Mouse (Mus musculus): ENCODE data around the gene Rnf8. TPM values are rescaled to one million over a fixed set of nuclear protein-coding genes. Genes with fewer than 3 reads are reported as not detected.

The Rnf8 gene
- polyA plus RNA-seq, 1 experiment from 2014 or later = 51.1 TPM

DNA sequence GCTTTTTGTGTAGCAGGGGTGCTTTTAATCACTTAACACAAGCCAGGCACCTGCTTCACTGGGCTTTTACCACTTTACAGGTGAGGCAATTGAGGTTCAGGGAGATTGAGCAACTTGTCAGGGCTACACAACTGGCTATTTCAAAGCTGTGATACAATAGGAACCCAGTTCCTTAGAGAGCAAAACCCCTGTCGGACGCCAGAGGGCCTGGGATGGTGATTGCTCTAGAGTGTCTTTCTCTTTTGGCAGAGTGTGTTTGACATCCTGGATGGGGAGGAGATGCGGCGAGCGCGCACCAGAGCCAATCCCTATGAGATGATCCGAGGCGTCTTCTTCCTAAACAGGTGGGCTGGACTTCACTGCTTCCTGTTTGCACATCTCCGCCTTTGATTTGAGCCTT is 67.1 kb downstream of the Rnf8 start:
- Histone ChIP-seq H3K4me1 (ENCODE audit: control insufficient read depth in 2 of 2, insufficient read depth in 2 of 2, low read length in 2 of 2) (peaks cover under 1 to 13% of the 10 kb centered on the region in 2 experiments; a peak in 3 of 4 replicates), H3K27ac (replicated peaks in 1 of 2; ENCODE audit: control insufficient read depth in 1 of 2, insufficient read depth in 1 of 2, low read depth in 2 of 2, low read length in 2 of 2) (no peak overlapping the region), H3K4me3 (ENCODE audit: control insufficient read depth in 1 of 2, insufficient read depth in 1 of 2, low read depth in 1 of 2, low read length in 2 of 2) (no peak overlapping the region), H3K27me3 (ENCODE audit: control insufficient read depth, insufficient read depth, low read length) (no peaks in the 10 kb centered on the region), H3K9me3 (ENCODE audit: control insufficient read depth, low read length) (no peaks in the 10 kb centered on the region), H3K9ac (ENCODE audit: low read length) (no peak overlapping the region), H3K4me2 (ENCODE audit: low read length) (no peak overlapping the region), H3K36me3 (ENCODE audit: control insufficient read depth, insufficient read depth, low read length) (peaks cover 92% of the 10 kb centered on the region)
- 93% methylated on average over 9 of the region's 9 CpGs for WGBS
- no peak for ATAC-seq (ENCODE audit: insufficient number of reproducible peaks, insufficient read depth, low FRiP score, low read depth)

DNA sequence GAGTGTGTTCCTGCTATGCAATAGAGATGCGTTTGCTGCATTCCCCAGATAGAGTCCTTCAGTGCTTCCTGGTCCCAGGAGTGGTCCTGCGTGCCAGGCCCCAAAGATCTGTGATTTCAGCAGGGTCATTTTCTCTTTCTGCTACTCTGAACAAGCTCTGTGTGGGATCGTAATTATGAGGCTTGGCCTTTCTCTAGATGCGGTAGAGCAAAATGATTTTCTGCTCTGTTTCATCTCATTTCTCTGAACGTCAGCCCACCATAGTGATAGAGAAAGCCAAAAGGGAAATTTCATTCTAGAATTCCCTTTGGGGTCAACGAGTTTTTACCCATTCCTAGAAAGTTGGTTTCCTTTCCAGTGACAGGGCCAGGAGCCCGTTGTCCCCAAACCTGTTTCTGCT is 67.7 kb downstream of the Rnf8 start:
- Histone ChIP-seq H3K27ac (replicated peaks in 1 of 2; ENCODE audit: control insufficient read depth in 1 of 2, insufficient read depth in 1 of 2, low read depth in 2 of 2, low read length in 2 of 2) (no peak overlapping the region), H3K27me3 (ENCODE audit: control insufficient read depth, insufficient read depth, low read length) (no peaks in the 10 kb centered on the region), H3K4me1 (ENCODE audit: control insufficient read depth in 2 of 2, insufficient read depth in 2 of 2, low read length in 2 of 2) (peaks cover 4 to 19% of the 10 kb centered on the region in 2 experiments; a peak in 3 of 4 replicates), H3K4me2 (ENCODE audit: low read length) (no peak overlapping the region), H3K9me3 (ENCODE audit: control insufficient read depth, low read length) (no peaks in the 10 kb centered on the region), H3K4me3 (ENCODE audit: control insufficient read depth in 1 of 2, insufficient read depth in 1 of 2, low read depth in 1 of 2, low read length in 2 of 2) (no peak overlapping the region), H3K9ac (ENCODE audit: low read length) (no peak overlapping the region), H3K36me3 (ENCODE audit: control insufficient read depth, insufficient read depth, low read length) (peaks cover 87% of the 10 kb centered on the region)
- no peak for ATAC-seq (ENCODE audit: insufficient number of reproducible peaks, insufficient read depth, low FRiP score, low read depth)
- WGBS = 86% methylated on average over 7 of the region's 7 CpGs

GRCm38 (mm10) chr17:29683127-29683526 is 68.5 kb downstream of the Rnf8 start:
- no peak for ATAC-seq (ENCODE audit: insufficient number of reproducible peaks, insufficient read depth, low FRiP score, low read depth)
- WGBS = 42% methylated on average over 2 of the region's 2 CpGs
- H3K27me3 ChIP-seq (ENCODE audit: control insufficient read depth, insufficient read depth, low read length) = no peaks in the 10 kb centered on the region
- H3K4me3 ChIP-seq (ENCODE audit: control insufficient read depth in 1 of 2, insufficient read depth in 1 of 2, low read depth in 1 of 2, low read length in 2 of 2) = no peak overlapping the region
- no peaks in the 10 kb centered on the region for H3K9me3 ChIP-seq (ENCODE audit: control insufficient read depth, low read length)
- peaks cover 83% of the 10 kb centered on the region for H3K36me3 ChIP-seq (ENCODE audit: control insufficient read depth, insufficient read depth, low read length)
- H3K27ac ChIP-seq (replicated peaks in 1 of 2; ENCODE audit: control insufficient read depth in 1 of 2, insufficient read depth in 1 of 2, low read depth in 2 of 2, low read length in 2 of 2) = no peak overlapping the region
- no peak overlapping the region for H3K4me2 ChIP-seq (ENCODE audit: low read length)
- peaks cover 11 to 26% of the 10 kb centered on the region in 2 experiments for H3K4me1 ChIP-seq (ENCODE audit: control insufficient read depth in 2 of 2, insufficient read depth in 2 of 2, low read length in 2 of 2)
- no peak overlapping the region for H3K9ac ChIP-seq (ENCODE audit: low read length)

DNA sequence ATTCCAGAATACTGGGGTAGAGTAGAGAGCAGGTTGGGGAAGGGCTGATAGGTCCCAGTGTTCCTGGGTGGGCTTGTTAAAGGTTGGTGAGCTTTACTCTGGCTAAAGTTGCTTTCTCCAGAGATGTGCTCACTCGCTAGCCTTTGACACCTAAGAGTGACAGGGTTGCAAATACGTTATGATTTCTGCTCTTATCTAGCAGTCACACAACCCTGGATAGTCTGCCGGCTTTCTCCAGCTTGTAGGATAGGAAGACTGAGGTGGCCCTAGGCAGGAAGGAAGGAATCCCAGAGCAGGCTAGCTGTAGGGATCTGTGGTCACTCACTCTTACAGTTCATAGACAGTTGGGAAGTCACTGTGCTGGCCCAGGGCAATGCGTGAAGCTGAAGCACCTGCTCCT is 69.7 kb downstream of the Rnf8 start:
- H3K9me3 ChIP-seq (ENCODE audit: control insufficient read depth, low read length) = no peaks in the 10 kb centered on the region
- H3K27ac ChIP-seq (replicated peaks in 1 of 2; ENCODE audit: control insufficient read depth in 1 of 2, insufficient read depth in 1 of 2, low read depth in 2 of 2, low read length in 2 of 2) = no peak overlapping the region

DNA sequence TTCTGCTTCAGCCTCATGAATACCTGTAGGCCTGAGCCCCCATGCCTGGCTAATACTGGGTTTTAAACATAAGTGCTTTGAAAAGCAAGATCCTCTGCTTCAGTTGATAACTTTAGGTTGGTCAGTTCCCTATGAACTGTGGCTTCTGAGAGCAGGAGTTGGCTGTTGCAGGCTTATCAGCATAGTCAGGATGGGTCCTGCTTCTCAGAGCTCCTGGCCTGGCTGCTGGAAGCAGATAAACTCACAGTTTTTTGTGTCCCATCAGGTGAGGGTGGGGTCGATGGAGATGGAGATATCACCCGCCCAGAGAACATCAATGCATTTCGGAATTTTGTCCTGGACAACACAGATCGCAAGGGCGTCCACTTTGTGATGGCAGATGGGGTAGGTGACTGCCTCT is 72.2 kb downstream of the Rnf8 start:
- H3K4me3 ChIP-seq (ENCODE audit: control insufficient read depth in 1 of 2, insufficient read depth in 1 of 2, low read depth in 1 of 2, low read length in 2 of 2) = no peak overlapping the region
- 85% methylated on average over 5 of the region's 5 CpGs for WGBS
- no peak overlapping the region for H3K4me2 ChIP-seq (ENCODE audit: low read length)
- H3K27me3 ChIP-seq (ENCODE audit: control insufficient read depth, insufficient read depth, low read length) = no peaks in the 10 kb centered on the region
- H3K36me3 ChIP-seq (ENCODE audit: control insufficient read depth, insufficient read depth, low read length) = peaks cover 83% of the 10 kb centered on the region
- H3K4me1 ChIP-seq (ENCODE audit: control insufficient read depth in 2 of 2, insufficient read depth in 2 of 2, low read length in 2 of 2) = peaks cover 14 to 32% of the 10 kb centered on the region in 2 experiments
- H3K9ac ChIP-seq (ENCODE audit: low read length) = no peak overlapping the region
- H3K27ac ChIP-seq (replicated peaks in 1 of 2; ENCODE audit: control insufficient read depth in 1 of 2, insufficient read depth in 1 of 2, low read depth in 2 of 2, low read length in 2 of 2) = no peak overlapping the region
- no peaks in the 10 kb centered on the region for H3K9me3 ChIP-seq (ENCODE audit: control insufficient read depth, low read length)
- no peak for ATAC-seq (ENCODE audit: insufficient number of reproducible peaks, insufficient read depth, low FRiP score, low read depth)

More for the DNA sequence above, 69.7 kb downstream of the Rnf8 start:
- H3K4me1 ChIP-seq (ENCODE audit: control insufficient read depth in 2 of 2, insufficient read depth in 2 of 2, low read length in 2 of 2) = peaks cover 14 to 32% of the 10 kb centered on the region in 2 experiments
- no peak for ATAC-seq (ENCODE audit: insufficient number of reproducible peaks, insufficient read depth, low FRiP score, low read depth)
- no peak overlapping the region for H3K4me3 ChIP-seq (ENCODE audit: control insufficient read depth in 1 of 2, insufficient read depth in 1 of 2, low read depth in 1 of 2, low read length in 2 of 2)
- WGBS = 55% methylated on average over 4 of the region's 4 CpGs
- H3K36me3 ChIP-seq (ENCODE audit: control insufficient read depth, insufficient read depth, low read length) = peaks cover 78% of the 10 kb centered on the region
- H3K9ac ChIP-seq (ENCODE audit: low read length) = no peak overlapping the region
- H3K4me2 ChIP-seq (ENCODE audit: low read length) = no peak overlapping the region
- no peaks in the 10 kb centered on the region for H3K27me3 ChIP-seq (ENCODE audit: control insufficient read depth, insufficient read depth, low read length)

DNA sequence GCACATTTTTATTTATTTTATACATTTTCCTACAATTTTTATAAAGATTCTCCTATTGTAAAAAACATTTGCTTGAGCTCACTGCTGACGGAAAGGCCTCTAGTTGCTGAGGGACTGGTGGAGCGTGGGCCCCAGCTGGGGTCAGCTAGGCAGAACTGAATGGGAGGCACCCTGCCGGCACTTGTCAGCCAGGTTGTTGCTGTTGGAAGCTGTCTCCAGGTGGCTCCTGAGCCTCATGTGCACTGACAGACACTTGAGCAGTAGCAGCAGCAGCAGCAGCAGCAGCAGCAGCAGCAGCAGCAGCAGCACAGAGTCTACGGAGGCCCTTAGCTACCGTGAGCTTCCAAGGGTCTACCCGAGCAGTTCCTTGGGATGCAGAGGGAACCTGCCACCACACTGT is 72.8 kb downstream of the Rnf8 start:
- Histone ChIP-seq H3K4me2 (ENCODE audit: low read length) (peak overlapping the region; percentile 25; the same call in 1 of the 2 replicates), H3K9ac (ENCODE audit: low read length) (peak overlapping the region; percentile 57; the same call in 1 of the 2 replicates), H3K27ac (replicated peaks in 1 of 2; ENCODE audit: control insufficient read depth in 1 of 2, insufficient read depth in 1 of 2, low read depth in 2 of 2, low read length in 2 of 2) (peak overlapping the region; percentile 66 to 90), H3K4me1 (ENCODE audit: control insufficient read depth in 2 of 2, insufficient read depth in 2 of 2, low read length in 2 of 2) (peaks cover 14 to 32% of the 10 kb centered on the region in 2 experiments), H3K27me3 (ENCODE audit: control insufficient read depth, insufficient read depth, low read length) (no peaks in the 10 kb centered on the region), H3K9me3 (ENCODE audit: control insufficient read depth, low read length) (no peaks in the 10 kb centered on the region), H3K36me3 (ENCODE audit: control insufficient read depth, insufficient read depth, low read length) (peaks cover 80% of the 10 kb centered on the region), H3K4me3 (ENCODE audit: control insufficient read depth in 1 of 2, insufficient read depth in 1 of 2, low read depth in 1 of 2, low read length in 2 of 2) (no peak overlapping the region)
- ATAC-seq (ENCODE audit: insufficient number of reproducible peaks, insufficient read depth, low FRiP score, low read depth) = no peak
- WGBS = 34% methylated on average over 6 of the region's 6 CpGs

DNA sequence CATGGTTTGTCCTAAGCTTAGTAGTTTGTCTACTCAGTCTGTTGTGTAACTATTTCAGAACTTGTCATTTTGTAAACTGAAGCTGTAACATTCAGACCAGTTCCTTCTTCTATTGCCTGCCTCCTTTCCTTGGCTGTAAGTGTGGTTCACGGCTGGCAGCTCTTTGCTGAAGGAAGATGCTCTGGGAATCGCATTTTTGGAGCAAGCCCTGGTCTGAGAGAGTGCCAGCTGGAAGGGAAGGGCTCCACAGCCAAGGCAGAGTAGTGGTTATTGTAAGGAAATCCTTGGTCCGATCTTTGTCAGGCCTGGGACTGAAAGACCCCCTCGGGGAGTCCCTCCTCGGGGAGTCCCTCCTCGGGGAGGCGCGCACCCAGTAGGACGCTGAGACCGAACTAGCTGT is 74.0 kb downstream of the Rnf8 start:
- Histone ChIP-seq H3K9me3 (ENCODE audit: control insufficient read depth, low read length) (no peaks in the 10 kb centered on the region), H3K36me3 (ENCODE audit: control insufficient read depth, insufficient read depth, low read length) (peaks cover 76% of the 10 kb centered on the region), H3K4me2 (ENCODE audit: low read length) (no peak overlapping the region), H3K4me3 (ENCODE audit: control insufficient read depth in 1 of 2, insufficient read depth in 1 of 2, low read depth in 1 of 2, low read length in 2 of 2) (no peak overlapping the region), H3K27me3 (ENCODE audit: control insufficient read depth, insufficient read depth, low read length) (no peaks in the 10 kb centered on the region), H3K4me1 (ENCODE audit: control insufficient read depth in 2 of 2, insufficient read depth in 2 of 2, low read length in 2 of 2) (peaks cover 14 to 24% of the 10 kb centered on the region in 2 experiments), H3K27ac (replicated peaks in 1 of 2; ENCODE audit: control insufficient read depth in 1 of 2, insufficient read depth in 1 of 2, low read depth in 2 of 2, low read length in 2 of 2) (peak overlapping the region in 1 of 2 experiments; percentile 90; a peak in 3 of 4 replicates), H3K9ac (ENCODE audit: low read length) (0 out of 2 replicates have a peak overlapping the region, but pooled peaks have one; percentile 31)
- no peak for ATAC-seq (ENCODE audit: insufficient number of reproducible peaks, insufficient read depth, low FRiP score, low read depth)
- WGBS = 91% methylated on average over 10 of the region's 10 CpGs

GRCm38 (mm10) chr17:29690257-29690656 is 75.7 kb downstream of the Rnf8 start:
- WGBS = 73% methylated on average over 6 of the region's 6 CpGs
- ATAC-seq (ENCODE audit: insufficient number of reproducible peaks, insufficient read depth, low FRiP score, low read depth) = no peak

More at GRCm38 (mm10) chr17:29690257-29690656, 75.7 kb downstream of the Rnf8 start:
- Histone ChIP-seq H3K9ac (ENCODE audit: low read length) (no peak overlapping the region), H3K4me3 (ENCODE audit: control insufficient read depth in 1 of 2, insufficient read depth in 1 of 2, low read depth in 1 of 2, low read length in 2 of 2) (no peak overlapping the region), H3K4me1 (ENCODE audit: control insufficient read depth in 2 of 2, insufficient read depth in 2 of 2, low read length in 2 of 2) (peaks cover 14 to 24% of the 10 kb centered on the region in 2 experiments), H3K36me3 (ENCODE audit: control insufficient read depth, insufficient read depth, low read length) (peaks cover 76% of the 10 kb centered on the region), H3K9me3 (ENCODE audit: control insufficient read depth, low read length) (no peaks in the 10 kb centered on the region), H3K27ac (replicated peaks in 1 of 2; ENCODE audit: control insufficient read depth in 1 of 2, insufficient read depth in 1 of 2, low read depth in 2 of 2, low read length in 2 of 2) (no peak overlapping the region), H3K4me2 (ENCODE audit: low read length) (no peak overlapping the region), H3K27me3 (ENCODE audit: control insufficient read depth, insufficient read depth, low read length) (no peaks in the 10 kb centered on the region)
